Mouse (Mus musculus): ENCODE data around the gene Ttc17.

DNA sequence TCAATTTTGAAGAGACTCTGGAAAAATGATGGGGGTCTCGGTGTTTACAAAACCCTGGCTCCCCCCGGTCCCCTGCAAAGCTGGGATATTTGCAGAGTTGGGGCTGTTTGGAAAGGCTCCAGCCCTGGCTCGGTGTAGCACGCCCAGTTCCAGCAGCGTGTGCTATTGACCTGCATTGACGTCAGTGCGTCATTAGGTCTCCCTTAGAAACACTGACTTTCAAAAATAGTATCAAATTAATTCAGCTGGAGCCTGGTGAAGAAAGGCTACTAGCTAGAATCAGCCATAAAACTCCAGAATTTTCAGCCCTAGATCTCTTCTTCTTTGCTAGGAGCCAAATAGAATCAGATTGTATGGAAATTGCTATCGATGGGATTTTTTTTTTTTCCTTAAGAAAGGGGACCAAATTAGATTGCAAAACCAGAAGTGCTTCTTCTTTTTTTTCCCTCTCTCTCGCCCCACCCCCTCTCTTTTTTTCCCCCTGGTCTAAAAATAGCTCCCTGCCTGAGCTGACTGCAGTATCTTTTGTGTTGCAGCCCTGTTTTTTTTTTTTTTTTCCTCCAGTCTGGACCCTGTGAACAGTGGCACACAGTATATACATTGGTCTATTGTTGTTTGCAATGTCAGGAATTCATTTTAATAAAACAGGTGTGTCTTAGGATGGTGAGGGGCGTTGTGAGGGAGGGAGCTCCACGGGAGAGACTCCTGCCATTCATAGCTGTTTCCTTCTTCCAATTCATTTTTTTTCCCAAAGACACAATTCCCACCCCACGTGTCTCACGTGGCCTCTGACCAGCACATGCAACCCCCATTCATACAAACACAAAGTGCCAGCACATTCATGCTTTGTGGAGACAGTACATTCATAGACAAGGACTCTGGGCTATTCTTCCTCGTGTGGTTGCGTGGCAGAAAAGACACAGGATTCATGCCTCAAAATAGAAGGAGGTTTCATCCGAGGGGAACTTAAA is 141.0 kb downstream of the Ttc17 start:
- TF ChIP-seq POLR2A (IDR thresholded peaks at IDR 0.05; ENCODE audit: insufficient read depth, low read depth, low read length), result no peak
- no peak for TF ChIP-seq CTCF (IDR thresholded peaks at IDR 0.05; ENCODE audit: insufficient read depth, low read depth, low read length)
